Mouse (Mus musculus): ENCODE measurements at regions not wholly inside any gene's neighbourhood (a gene's known extent, or its start where the extent isn't known, plus 50 kb on each side); places are given as distances from the start of the nearest gene placed in this dataset.

GRCm38 (mm10) chrX:152918212-152918611 is 88.1 kb upstream of the Usp51 start:
- peak; percentile 58 for DNase-seq
- intact Hi-C loops (cut with DNase I; ENCODE audit: low total_unique reads): no loop called here

GRCm38 (mm10) chrX:152926991-152927390 is 79.3 kb upstream of the Usp51 start:
- intact Hi-C loops (cut with DNase I; ENCODE audit: low total_unique reads): no loop called here

DNA sequence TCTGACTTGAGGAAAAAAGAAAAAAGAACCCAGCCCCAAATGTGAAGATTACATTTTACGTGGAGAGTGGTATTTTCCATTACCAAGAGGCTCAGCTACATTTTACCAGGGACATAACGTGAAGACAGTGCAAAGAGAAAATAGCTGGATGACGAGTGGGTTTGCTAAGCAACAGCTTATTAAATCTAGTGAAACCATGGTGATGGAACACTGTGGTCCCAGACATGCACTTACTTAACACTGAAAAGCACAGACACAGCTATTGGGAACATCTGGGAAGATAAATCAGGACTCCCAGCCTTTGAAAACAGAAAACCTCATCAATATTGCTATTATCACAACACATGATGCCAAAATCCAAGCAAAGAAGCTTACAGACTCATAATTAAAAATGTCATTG is 60.1 kb upstream of the Usp51 start:
- intact Hi-C loops (cut with DNase I; ENCODE audit: low total_unique reads): no loop called here
- DNase-seq: no peak

More at GRCm38 (mm10) chrX:152926991-152927390, 79.3 kb upstream of the Usp51 start:
- no peak for DNase-seq
